Mouse (Mus musculus) ES-CJ7 (cell line): Measurements from ENCODE around the gene Trdn.

Experiments
- DNase-seq: peaks from one replicate; pipeline ENCODE4 v3.0.0; 2011; ENCODE audit warnings: low read depth, low spot score

Gene Trdn

DNA sequence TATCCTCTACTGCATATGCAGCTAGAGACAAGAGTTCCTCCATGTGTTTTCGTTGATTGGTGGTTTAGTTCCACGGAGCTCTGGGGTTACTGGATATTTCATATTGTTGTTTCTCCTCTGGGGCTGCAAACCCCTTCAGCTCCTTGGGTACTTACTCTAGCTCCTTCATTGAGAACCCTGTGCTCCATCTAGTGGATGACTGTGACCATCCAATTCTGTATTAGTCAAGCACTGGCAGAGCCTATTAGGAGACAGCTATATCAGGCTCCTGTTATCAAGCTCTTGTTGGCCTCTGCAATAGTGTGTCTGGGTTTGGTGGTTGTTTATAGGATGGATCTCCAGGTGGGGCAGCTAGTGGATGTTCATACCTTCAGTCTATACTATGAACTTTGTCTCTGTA lies 290.2 kb downstream of the Trdn start:
- DNase-seq = peak; percentile 81

DNA sequence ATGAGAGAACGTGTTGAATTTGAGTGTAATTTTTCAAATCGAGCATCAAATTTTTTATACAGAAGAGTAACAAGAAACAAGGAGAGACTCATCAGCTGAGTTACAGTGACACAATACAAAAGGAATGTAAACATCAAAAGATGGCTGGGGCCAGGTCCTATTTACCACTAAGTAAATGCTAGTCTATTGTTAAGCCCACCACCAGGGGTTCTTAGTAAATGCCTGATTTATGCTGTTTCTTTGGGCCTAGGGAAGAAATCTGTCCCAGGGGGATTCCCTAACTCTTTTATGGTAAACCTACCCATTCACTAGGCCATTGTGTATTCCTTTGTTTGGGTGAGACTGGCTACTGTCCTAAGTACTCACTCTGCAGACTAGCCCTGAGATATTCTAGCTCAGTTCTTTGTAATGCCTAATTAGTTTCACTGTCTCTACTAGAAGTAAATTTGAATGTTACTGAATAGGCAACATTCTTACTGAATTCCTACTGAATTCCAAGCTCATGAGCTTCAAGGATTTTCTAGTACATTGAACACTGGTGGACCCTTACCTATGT lies 295.2 kb downstream of the Trdn start:
- peak; percentile 98 for DNase-seq
